Mouse (Mus musculus) urinary bladder, postnatal 0 days (tissue): Measurements from ENCODE around the gene Birc3. TPM values are rescaled to one million over a fixed set of nuclear protein-coding genes. Genes with fewer than 3 reads are reported as not detected.

Experiments
- polyA plus RNA-seq: library from polyadenylated mRNA; unstranded; fragments of >200 nt; fragmentation: Nextera tagmentation; extraction: Ambion mirVana; gene quantifications from 2 replicates; pipeline ENCODE4 v1.2.1, GENCODE M21; 2015

The Birc3 gene
- 6.2 TPM in 2 replicates for polyA plus RNA-seq

GRCm38 (mm10) chr9:7872775-7873439 is at the start of gene Birc3:
TSS of gene Birc3 (minus strand) at chr9:7873186.

GRCm38 (mm10) chr9:7836905-7837805 is 35.8 kb downstream of the Birc3 start, which contains the start of gene Birc2:
TSS of gene Birc2 (minus strand) at chr9:7837064.

Other genes starting within 250 kb of the Birc3 start
- gene Mmp20, start 245.0 kb downstream of the Birc3 start, polyA plus RNA-seq = not detected in 2 replicates
- gene Mmp7, start 181.1 kb downstream of the Birc3 start, polyA plus RNA-seq = 0.51 and 2.4 TPM in 2 replicates
- 299 and 378 TPM in 2 replicates for gene Tmem123, start 109.1 kb downstream of the Birc3 start, polyA plus RNA-seq
- gene Birc2, start 36.1 kb downstream of the Birc3 start, polyA plus RNA-seq = 14.9 and 15.6 TPM in 2 replicates
- gene Yap1, start 131.4 kb upstream of the Birc3 start, polyA plus RNA-seq = 14.9 and 17.4 TPM in 2 replicates
- gene Cfap300, start 169.6 kb upstream of the Birc3 start, polyA plus RNA-seq = 3.4 and 3.8 TPM in 2 replicates